Mouse (Mus musculus): ENCODE measurements around the gene Adgrf1. TPM values are rescaled to one million over a fixed set of nuclear protein-coding genes. Genes with fewer than 3 reads are reported as not detected.
"Not testable (repeated sequence)": the region's sequence is repeated elsewhere in the genome, so short reads cannot be mapped to it uniquely, and the experiment has no call there.

Gene Adgrf1
- polyA plus RNA-seq, 2 experiments: 0.08 TPM; not detected in 1

GRCm38 (mm10) chr17:43334074-43334473, 63.9 kb downstream of the Adgrf1 start:
- H3K27ac ChIP-seq (replicated peaks; ENCODE audit: low read depth, low read length): no peak overlapping the region
- H3K27me3 ChIP-seq (ENCODE audit: control insufficient read depth, insufficient read depth, low read length): no peaks in the 10 kb centered on the region
- H3K9me3 ChIP-seq (ENCODE audit: control insufficient read depth, low read length): no peaks in the 10 kb centered on the region
- no peak for ATAC-seq (ENCODE audit: low FRiP score, low read depth)
- DNase-seq (ENCODE audit: low spot score): no peak
- TF ChIP-seq POLR2A (IDR thresholded peaks at IDR 0.05; ENCODE audit: borderline replicate concordance, extremely low read depth, insufficient read depth, insufficient read length): no peak
- no peak overlapping the region for H3K4me3 ChIP-seq (replicated peaks; ENCODE audit: low read length)
- no peak overlapping the region for H3K4me2 ChIP-seq (replicated peaks; ENCODE audit: low read depth, low read length, severe bottlenecking)
- 49% methylated on average over 9 of the region's 9 CpGs for WGBS
- no peaks in the 10 kb centered on the region for H3K36me3 ChIP-seq (ENCODE audit: control insufficient read depth, insufficient read depth, low read length)
- H3K9ac ChIP-seq (ENCODE audit: low read depth, low read length, severe bottlenecking): no peak overlapping the region
- H3K4me1 ChIP-seq (ENCODE audit: control insufficient read depth, insufficient read depth, low read length): no peaks in the 10 kb centered on the region

- Histone ChIP-seq H3K4me3 (replicated peaks; ENCODE audit: low read length) (no peak overlapping the region), H3K4me1 (ENCODE audit: control insufficient read depth, insufficient read depth, low read length) (no peaks in the 10 kb centered on the region), H3K27me3 (ENCODE audit: control insufficient read depth, insufficient read depth, low read length) (no peaks in the 10 kb centered on the region), H3K4me2 (replicated peaks; ENCODE audit: low read depth, low read length, severe bottlenecking) (no peak overlapping the region), H3K36me3 (ENCODE audit: control insufficient read depth, insufficient read depth, low read length) (no peaks in the 10 kb centered on the region), H3K9me3 (ENCODE audit: control insufficient read depth, low read length) (no peaks in the 10 kb centered on the region), H3K27ac (replicated peaks; ENCODE audit: low read depth, low read length) (no peak overlapping the region), H3K9ac (ENCODE audit: low read depth, low read length, severe bottlenecking) (no peak overlapping the region)
- ATAC-seq (ENCODE audit: low FRiP score, low read depth) (no peak), DNase-seq (ENCODE audit: low spot score) (no peak)
- WGBS: 86% methylated on average over 2 of the region's 2 CpGs
- no peak for TF ChIP-seq POLR2A (IDR thresholded peaks at IDR 0.05; ENCODE audit: borderline replicate concordance, extremely low read depth, insufficient read depth, insufficient read length)
Measured at GRCm38 (mm10) chr17:43337643-43338042, 67.5 kb downstream of the Adgrf1 start.

- DNase-seq (ENCODE audit: low spot score) (no peak), ATAC-seq (ENCODE audit: low FRiP score, low read depth) (no peak)
- H3K4me3 ChIP-seq (replicated peaks; ENCODE audit: low read length): no peak overlapping the region
- H3K27ac ChIP-seq (replicated peaks; ENCODE audit: low read depth, low read length): no peak overlapping the region
- no peak for TF ChIP-seq POLR2A (IDR thresholded peaks at IDR 0.05; ENCODE audit: borderline replicate concordance, extremely low read depth, insufficient read depth, insufficient read length)
- WGBS: 75% methylated on average over 3 of the region's 3 CpGs
- no peaks in the 10 kb centered on the region for H3K27me3 ChIP-seq (ENCODE audit: control insufficient read depth, insufficient read depth, low read length)
- no peaks in the 10 kb centered on the region for H3K4me1 ChIP-seq (ENCODE audit: control insufficient read depth, insufficient read depth, low read length)
- no peak overlapping the region for H3K9ac ChIP-seq (ENCODE audit: low read depth, low read length, severe bottlenecking)
- H3K4me2 ChIP-seq (replicated peaks; ENCODE audit: low read depth, low read length, severe bottlenecking): no peak overlapping the region
- H3K36me3 ChIP-seq (ENCODE audit: control insufficient read depth, insufficient read depth, low read length): no peaks in the 10 kb centered on the region
- no peaks in the 10 kb centered on the region for H3K9me3 ChIP-seq (ENCODE audit: control insufficient read depth, low read length)
Measured at GRCm38 (mm10) chr17:43338279-43338678, 68.2 kb downstream of the Adgrf1 start.

- not testable (repeated sequence) for H3K9ac ChIP-seq (ENCODE audit: low read depth, low read length, severe bottlenecking); H3K4me2 ChIP-seq (replicated peaks; ENCODE audit: low read depth, low read length, severe bottlenecking); H3K9me3 ChIP-seq (ENCODE audit: control insufficient read depth, low read length); ATAC-seq (ENCODE audit: low FRiP score, low read depth); H3K36me3 ChIP-seq (ENCODE audit: control insufficient read depth, insufficient read depth, low read length); H3K4me3 ChIP-seq (replicated peaks; ENCODE audit: low read length); DNase-seq (ENCODE audit: low spot score); H3K27me3 ChIP-seq (ENCODE audit: control insufficient read depth, insufficient read depth, low read length); H3K27ac ChIP-seq (replicated peaks; ENCODE audit: low read depth, low read length); H3K4me1 ChIP-seq (ENCODE audit: control insufficient read depth, insufficient read depth, low read length)
- 91% methylated on average over 2 of the region's 2 CpGs for WGBS
Measured at GRCm38 (mm10) chr17:43346499-43346898, 76.4 kb downstream of the Adgrf1 start.

- peaks cover 6% of the 10 kb centered on the region for H3K4me1 ChIP-seq (ENCODE audit: control insufficient read depth, insufficient read depth, low read length)
- no peaks in the 10 kb centered on the region for H3K9me3 ChIP-seq (ENCODE audit: control insufficient read depth, low read length)
- no peak for DNase-seq (ENCODE audit: low spot score)
- no peaks in the 10 kb centered on the region for H3K27me3 ChIP-seq (ENCODE audit: control insufficient read depth, insufficient read depth, low read length)
- no peak overlapping the region for H3K27ac ChIP-seq (replicated peaks; ENCODE audit: low read depth, low read length)
- no peak for TF ChIP-seq POLR2A (IDR thresholded peaks at IDR 0.05; ENCODE audit: borderline replicate concordance, extremely low read depth, insufficient read depth, insufficient read length)
- 14% methylated on average over 9 of the region's 9 CpGs for WGBS
- no peak overlapping the region for H3K4me2 ChIP-seq (replicated peaks; ENCODE audit: low read depth, low read length, severe bottlenecking)
- H3K36me3 ChIP-seq (ENCODE audit: control insufficient read depth, insufficient read depth, low read length): no peaks in the 10 kb centered on the region
- no peak overlapping the region for H3K9ac ChIP-seq (ENCODE audit: low read depth, low read length, severe bottlenecking)
- ATAC-seq (ENCODE audit: low FRiP score, low read depth): no peak
- H3K4me3 ChIP-seq (replicated peaks; ENCODE audit: low read length): no peak overlapping the region
Measured at GRCm38 (mm10) chr17:43357902-43358539, 87.9 kb downstream of the Adgrf1 start.

Measured in limb, embryonic 14.5 days (tissue).